Mouse (Mus musculus) CD8-positive naive resting alpha-beta T cell, adult 57 days (primary cell): ENCODE results near the gene Gm14085. TPM values are rescaled to one million over a fixed set of nuclear protein-coding genes. Genes with fewer than 3 reads are reported as not detected.

Source experiments
- total RNA-seq: library from RNA; stranded (reverse); gene quantifications from one replicate; pipeline ENCODE4 v1.2.4, GENCODE M21; 2023

The Gm14085 gene
- 66.0 TPM for total RNA-seq

DNA sequence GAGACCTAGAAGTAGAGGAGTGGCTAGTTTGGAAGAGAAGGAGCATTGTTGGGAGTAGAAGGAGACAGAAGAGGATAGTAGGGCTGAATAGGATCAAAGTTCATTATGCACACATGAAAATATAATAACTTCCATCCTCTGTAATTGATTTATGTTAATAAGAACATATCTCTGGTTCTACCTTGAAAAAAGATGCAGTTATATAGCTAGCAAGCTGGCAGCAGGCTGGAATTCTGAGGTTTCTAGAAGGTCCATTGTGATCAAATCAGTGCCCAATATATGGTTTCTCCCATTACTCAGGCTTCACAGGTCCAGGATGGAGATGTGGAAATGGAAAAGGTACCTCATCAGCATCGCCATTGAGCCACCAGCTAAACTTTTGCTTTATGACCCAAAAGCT lies at the start of gene Gm14085:
Gene Gm14085 (plus strand): TSS at position 301 of the 400 bp plus-strand sequence.

Other genes with a start within 250 kb of the Gm14085 start
- not detected for gene Duox2, start 186.5 kb upstream of the Gm14085 start, total RNA-seq
- not detected for gene Duoxa2, start 186.0 kb upstream of the Gm14085 start, total RNA-seq
- gene Duoxa1, start 171.2 kb upstream of the Gm14085 start, total RNA-seq: not detected
- not detected for gene Duox1, start 169.3 kb upstream of the Gm14085 start, total RNA-seq
- gene Shf, start 115.8 kb upstream of the Gm14085 start, total RNA-seq: 8.0 TPM
- 144 TPM for gene Slc28a2, start 58.5 kb upstream of the Gm14085 start, total RNA-seq
- 1.3 TPM for gene Gatm, start 126.4 kb downstream of the Gm14085 start, total RNA-seq
- gene AA467197, start 152.0 kb downstream of the Gm14085 start, total RNA-seq: 1.1 TPM
- 4.5 TPM for gene Slc30a4, start 217.7 kb downstream of the Gm14085 start, total RNA-seq